Mouse (Mus musculus) midbrain, embryonic 10.5 days (tissue): Measurements from ENCODE around the gene Cracr2a. TPM values are rescaled to one million over a fixed set of nuclear protein-coding genes. Genes with fewer than 3 reads are reported as not detected.
A peak's percentile ranks its signal among the peaks of the same experiment; 100 is the strongest.

Experiments used
- DNase-seq: peaks from one replicate; pipeline ENCODE4 v3.0.0-alpha.2; 2017; ENCODE audit warnings: low spot score
- H3K27ac ChIP-seq: fragments of 300-500 bp; sonication (generic); replicated peaks from 2 replicates; pipeline ENCODE4 v1.5.1; 2016; ENCODE audit warnings: mild to moderate bottlenecking
- H3K27me3 ChIP-seq: fragments of 300-500 bp; sonication (generic); 2 replicates; pipeline ENCODE4 v1.6.1; 2016; ENCODE audit warnings: low read depth, mild to moderate bottlenecking; ENCODE audit not compliant: poor library complexity, severe bottlenecking
- H3K36me3 ChIP-seq: fragments of 300-500 bp; sonication (generic); 2 replicates; pipeline ENCODE4 v1.6.1; 2016; ENCODE audit warnings: mild to moderate bottlenecking, moderate library complexity
- H3K4me1 ChIP-seq: fragments of 300-500 bp; sonication (generic); 2 replicates; pipeline ENCODE4 v1.6.1; 2016
- H3K4me3 ChIP-seq: fragments of 300-500 bp; sonication (generic); 2 replicates; pipeline ENCODE4 v1.5.1; 2016; ENCODE audit warnings: mild to moderate bottlenecking, moderate library complexity
- H3K9me3 ChIP-seq: fragments of 300-500 bp; sonication (generic); replicated peaks from 2 replicates; pipeline ENCODE4 v1.6.1; 2016; ENCODE audit warnings: mild to moderate bottlenecking
- WGBS: fragments of 180-500 bp; shearing (Covaris S2); methylation state at CpG from one replicate; pipeline ENCODE4 v1.1.7; 2016; 5-methylcytosine and 5-hydroxymethylcytosine counted together
- polyA plus RNA-seq: library from polyadenylated mRNA; unstranded; fragments of >200 nt; fragmentation: Nextera tagmentation; extraction: Ambion mirVana; gene quantifications from 2 replicates; pipeline ENCODE4 v1.2.1, GENCODE M21; 2016

Cracr2a gene
- polyA plus RNA-seq, 1 experiment from 2014 or later = 0.96 TPM

- H3K27ac ChIP-seq = no peak overlapping the region
- H3K36me3 ChIP-seq = no peaks in the 10 kb centered on the region
- no peaks in the 10 kb centered on the region for H3K4me1 ChIP-seq
- H3K9me3 ChIP-seq = no peaks in the 10 kb centered on the region
- WGBS = 83% methylated on average over 2 of the region's 2 CpGs
- DNase-seq = no peak
- H3K27me3 ChIP-seq = no peaks in the 10 kb centered on the region
- no peak overlapping the region for H3K4me3 ChIP-seq
Measured at GRCm38 (mm10) chr6:127575194-127575593, 14.1 kb downstream of the Cracr2a start.

DNA sequence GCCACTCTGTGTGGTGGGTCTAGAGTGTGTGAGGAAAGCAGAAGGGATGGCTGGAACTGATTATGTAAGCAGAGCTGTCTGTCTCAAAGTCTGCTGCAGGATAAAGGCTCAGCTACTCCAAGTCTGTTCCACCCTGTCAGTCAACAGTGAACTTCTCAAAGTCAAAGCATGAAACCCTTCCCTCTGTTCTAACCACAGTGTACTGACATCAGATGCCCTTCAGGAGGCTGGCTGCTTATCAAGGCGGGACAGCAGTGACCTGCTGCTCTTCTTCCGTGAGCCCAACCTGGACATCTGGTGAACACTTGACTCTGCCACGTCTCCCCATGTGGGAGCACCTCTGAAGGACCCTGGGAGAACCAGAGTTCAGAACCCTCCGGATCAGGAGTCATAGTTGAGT lies 16.6 kb downstream of the Cracr2a start:
- Histone ChIP-seq H3K4me3 (no peak overlapping the region), H3K4me1 (peaks cover 10% of the 10 kb centered on the region), H3K27ac (no peak overlapping the region), H3K27me3 (peaks cover 4% of the 10 kb centered on the region; the same call in 1 of the 2 replicates), H3K36me3 (no peaks in the 10 kb centered on the region), H3K9me3 (no peaks in the 10 kb centered on the region)
- DNase-seq = no peak
- WGBS = 76% methylated on average over 4 of the region's 4 CpGs

GRCm38 (mm10) chr6:127578316-127578715 lies 17.2 kb downstream of the Cracr2a start:
- no peak for DNase-seq
- Histone ChIP-seq H3K36me3 (no peaks in the 10 kb centered on the region), H3K9me3 (no peaks in the 10 kb centered on the region), H3K4me3 (no peak overlapping the region), H3K4me1 (peaks cover 12% of the 10 kb centered on the region), H3K27ac (no peak overlapping the region), H3K27me3 (peaks cover 4% of the 10 kb centered on the region; the same call in 1 of the 2 replicates)
- WGBS = 80% methylated on average over 7 of the region's 7 CpGs

DNA sequence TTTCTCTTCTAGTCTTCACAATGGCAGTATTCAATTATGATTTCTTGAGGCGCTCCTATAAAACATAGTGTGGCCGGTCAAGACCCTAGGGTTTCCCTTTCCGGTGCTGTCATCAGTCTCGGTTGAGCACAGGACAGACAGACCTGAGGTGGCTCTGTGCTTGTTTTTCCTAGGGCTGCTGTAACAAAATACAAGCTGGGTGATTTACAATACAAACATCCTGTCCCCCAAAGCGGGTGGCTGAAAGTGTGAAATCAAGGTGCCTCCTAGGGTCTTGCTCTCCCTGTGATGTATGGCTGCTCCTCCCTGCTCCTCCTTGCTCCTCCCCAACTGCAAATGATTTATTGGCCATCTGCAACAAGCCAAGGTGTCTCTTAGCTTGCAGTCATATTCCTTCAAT lies 17.7 kb downstream of the Cracr2a start:
- WGBS = 72% methylated on average over 5 of the region's 5 CpGs
- H3K36me3 ChIP-seq = no peaks in the 10 kb centered on the region
- no peak overlapping the region for H3K27ac ChIP-seq
- peaks cover 4% of the 10 kb centered on the region; the same call in 1 of the 2 replicates for H3K27me3 ChIP-seq
- no peak overlapping the region for H3K4me3 ChIP-seq
- peaks cover 12% of the 10 kb centered on the region for H3K4me1 ChIP-seq
- DNase-seq = no peak
- H3K9me3 ChIP-seq = no peaks in the 10 kb centered on the region

DNA sequence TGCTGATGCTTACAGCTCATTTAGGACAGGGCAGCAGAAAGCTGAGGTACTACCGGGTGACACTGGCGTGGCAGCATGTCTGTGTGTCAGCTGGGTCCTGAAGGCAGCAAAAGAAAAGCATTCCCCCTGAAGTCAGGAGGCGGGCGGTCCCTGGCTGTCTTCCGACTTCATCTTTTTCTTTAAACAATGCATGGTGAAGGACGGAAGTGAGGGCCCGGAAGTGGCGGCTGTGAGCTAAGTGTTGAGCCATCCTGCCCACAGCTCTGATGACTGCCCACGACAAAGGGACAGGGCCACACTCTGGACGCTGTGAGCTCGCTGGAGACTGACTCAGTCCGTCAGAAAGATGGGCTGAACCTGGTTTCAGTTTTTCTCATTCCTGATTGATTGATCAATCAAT lies 20.8 kb downstream of the Cracr2a start:
- DNase-seq = no peak
- H3K27me3 ChIP-seq = peaks cover 4% of the 10 kb centered on the region; the same call in 1 of the 2 replicates
- H3K36me3 ChIP-seq = no peaks in the 10 kb centered on the region
- H3K27ac ChIP-seq = 0 out of 2 replicates have a peak overlapping the region, but pooled peaks have one; percentile 28
- H3K4me3 ChIP-seq = peak overlapping the region; percentile 33; the same call in 1 of the 2 replicates
- 56% methylated on average over 12 of the region's 12 CpGs for WGBS
- peaks cover 12% of the 10 kb centered on the region for H3K4me1 ChIP-seq
- no peaks in the 10 kb centered on the region for H3K9me3 ChIP-seq

- Histone ChIP-seq H3K4me1 (peaks cover 12% of the 10 kb centered on the region), H3K27me3 (peaks cover 4% of the 10 kb centered on the region; the same call in 1 of the 2 replicates), H3K4me3 (peak overlapping the region; percentile 33), H3K27ac (0 out of 2 replicates have a peak overlapping the region, but pooled peaks have one; percentile 3), H3K36me3 (no peaks in the 10 kb centered on the region), H3K9me3 (no peaks in the 10 kb centered on the region)
- peak; percentile 70 for DNase-seq
- WGBS = 17% methylated on average over 15 of the region's 15 CpGs
Measured at GRCm38 (mm10) chr6:127582391-127583176, 21.4 kb downstream of the Cracr2a start.

GRCm38 (mm10) chr6:127591467-127591866 lies 30.3 kb downstream of the Cracr2a start:
- no peaks in the 10 kb centered on the region for H3K36me3 ChIP-seq
- H3K9me3 ChIP-seq = no peaks in the 10 kb centered on the region
- no peak for DNase-seq
- H3K27ac ChIP-seq = no peak overlapping the region
- peaks cover 13% of the 10 kb centered on the region; the same call in 1 of the 2 replicates for H3K27me3 ChIP-seq
- WGBS = 73% methylated on average over 3 of the region's 3 CpGs
- peaks cover 12% of the 10 kb centered on the region for H3K4me1 ChIP-seq
- no peak overlapping the region for H3K4me3 ChIP-seq

DNA sequence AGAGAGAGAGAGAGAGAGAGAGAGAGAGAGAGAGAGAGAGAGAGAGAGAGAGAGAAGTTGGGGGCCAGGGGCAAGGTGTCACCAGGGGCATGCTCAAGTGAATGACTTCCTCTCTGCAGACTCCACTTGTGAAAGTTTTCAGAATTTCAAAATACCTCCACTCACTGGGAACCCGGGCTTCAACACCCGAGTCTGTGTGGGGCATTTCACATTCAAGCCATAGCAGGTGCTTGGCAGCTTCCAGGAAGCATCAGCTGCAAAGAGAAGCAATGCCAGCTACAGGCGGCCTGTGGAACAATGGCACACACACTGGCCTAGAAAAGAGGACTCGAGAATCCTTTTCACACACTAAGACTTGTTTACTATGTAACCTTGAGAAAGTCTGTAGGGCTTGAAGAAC lies 32.3 kb downstream of the Cracr2a start:
- WGBS = 62% methylated on average over 4 of the region's 4 CpGs
- Histone ChIP-seq H3K27me3 (peaks cover 13% of the 10 kb centered on the region; the same call in 1 of the 2 replicates), H3K27ac (no peak overlapping the region), H3K4me1 (peaks cover 12% of the 10 kb centered on the region), H3K36me3 (no peaks in the 10 kb centered on the region), H3K4me3 (no peak overlapping the region), H3K9me3 (no peaks in the 10 kb centered on the region)
- no peak for DNase-seq

- no peaks in the 10 kb centered on the region for H3K27me3 ChIP-seq
- 80% methylated on average over 6 of the region's 6 CpGs for whole genome bisulfite sequencing
- H3K4me1 ChIP-seq = no peaks in the 10 kb centered on the region
- H3K4me3 ChIP-seq = no peak overlapping the region
- H3K36me3 ChIP-seq = no peaks in the 10 kb centered on the region
- H3K9me3 ChIP-seq = 0 out of 2 replicates have a peak, but pooled peaks cover 5% of the 10 kb centered on the region
- no peak overlapping the region for H3K27ac ChIP-seq
- no peak for DNase-seq
Measured at GRCm38 (mm10) chr6:127599280-127599679, 38.1 kb downstream of the Cracr2a start.

DNA sequence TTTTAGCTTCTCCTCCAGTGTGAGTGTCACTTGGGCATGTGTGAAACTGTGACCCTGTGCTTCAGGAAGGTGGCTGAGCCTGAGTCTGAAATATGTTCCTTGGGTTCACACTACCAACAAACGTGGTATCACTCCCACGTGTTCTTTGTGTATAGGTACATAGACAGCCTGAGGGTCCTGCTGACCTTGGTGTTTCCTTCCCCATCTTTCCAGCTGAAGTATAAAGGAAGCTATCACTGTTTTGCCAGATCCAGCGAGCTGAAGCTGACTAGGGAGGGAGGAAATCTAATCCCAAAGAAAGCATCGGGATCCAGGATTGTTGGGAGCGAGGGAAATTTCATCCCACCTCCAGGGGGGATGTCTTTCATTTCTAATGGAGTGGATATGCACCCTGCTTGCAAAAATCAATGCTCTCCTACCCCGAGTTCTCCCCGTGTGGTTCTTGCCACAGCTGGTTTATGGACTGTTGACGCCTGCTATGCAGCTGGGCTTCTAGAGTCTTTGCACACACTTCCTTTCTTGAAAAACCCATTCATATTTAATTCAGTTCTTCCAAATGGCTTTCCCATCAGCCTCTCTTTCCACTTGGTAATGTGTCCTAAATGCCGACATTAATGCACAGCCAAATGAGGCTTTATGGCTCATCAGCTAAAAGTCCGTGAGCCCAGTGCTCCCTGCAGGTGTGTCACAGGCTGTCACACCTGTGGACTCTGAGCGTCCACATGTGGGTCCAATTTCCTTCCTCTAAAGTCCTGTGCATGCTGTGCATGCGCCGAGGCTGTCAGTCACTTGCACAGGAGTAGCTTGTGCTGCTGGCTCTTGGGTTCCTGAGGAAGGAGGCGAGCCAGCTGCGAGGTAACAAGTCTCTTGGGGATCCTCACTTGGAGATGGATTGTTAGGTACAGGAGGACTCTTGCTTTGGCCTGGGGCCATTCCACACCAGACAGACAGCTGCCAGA lies 44.2 kb downstream of the Cracr2a start:
- no peaks in the 10 kb centered on the region for H3K36me3 ChIP-seq

DNA sequence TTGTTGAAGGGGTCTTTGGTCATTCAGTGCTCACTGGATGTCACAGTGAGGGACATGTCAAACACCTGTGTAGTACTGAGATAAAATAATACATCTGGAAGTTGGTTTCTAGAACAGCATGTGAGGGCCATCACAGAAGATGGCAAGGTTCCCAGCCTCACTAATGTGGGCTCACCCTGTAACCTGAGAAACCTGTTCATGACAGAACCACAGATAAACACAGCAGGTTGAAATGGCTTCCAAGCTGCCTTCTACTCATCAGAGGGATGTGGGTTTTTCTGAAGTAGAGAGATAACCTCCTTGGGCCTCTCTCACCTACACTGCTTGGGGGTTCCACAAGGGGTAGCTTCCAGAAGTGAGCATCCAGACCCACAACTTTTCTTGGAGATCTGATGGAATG lies 48.5 kb downstream of the Cracr2a start:
- H3K4me3 ChIP-seq = no peak overlapping the region
- H3K27me3 ChIP-seq = 0 out of 2 replicates have a peak, but pooled peaks cover 3% of the 10 kb centered on the region
- H3K9me3 ChIP-seq = no peaks in the 10 kb centered on the region
- H3K4me1 ChIP-seq = peaks cover 8% of the 10 kb centered on the region
- H3K36me3 ChIP-seq = no peaks in the 10 kb centered on the region
- no peak for DNase-seq
- no peak overlapping the region for H3K27ac ChIP-seq

More for the DNA sequence above, 44.2 kb downstream of the Cracr2a start:
- no peaks in the 10 kb centered on the region for H3K4me1 ChIP-seq
- no peak overlapping the region for H3K27ac ChIP-seq
- no peaks in the 10 kb centered on the region for H3K27me3 ChIP-seq
- no peak for DNase-seq
- WGBS = 78% methylated on average over 15 of the region's 15 CpGs
- 0 out of 2 replicates have a peak, but pooled peaks cover 5% of the 10 kb centered on the region for H3K9me3 ChIP-seq
- H3K4me3 ChIP-seq = no peak overlapping the region

GRCm38 (mm10) chr6:127611216-127611615 lies 50.1 kb downstream of the Cracr2a start:
- H3K36me3 ChIP-seq = no peaks in the 10 kb centered on the region
- WGBS = 85% methylated on average over 12 of the region's 12 CpGs
- H3K27me3 ChIP-seq = 0 out of 2 replicates have a peak, but pooled peaks cover 3% of the 10 kb centered on the region
- H3K4me3 ChIP-seq = no peak overlapping the region
- H3K4me1 ChIP-seq = peaks cover 11% of the 10 kb centered on the region
- H3K9me3 ChIP-seq = no peaks in the 10 kb centered on the region
- H3K27ac ChIP-seq = no peak overlapping the region; the same call in 1 of the 2 replicates
- no peak for DNase-seq
